Mouse (Mus musculus) left cerebral cortex, adult 18-20 months (tissue): ENCODE measurements around the gene Traf7. TPM values are rescaled to one million over a fixed set of nuclear protein-coding genes. Genes with fewer than 3 reads are reported as not detected.

Experiments
- DNase-seq, 2 experiments: peaks; one replicate each; pipeline ENCODE4 v3.0.0; 2021 to 2022; ENCODE audit warnings: low spot score in 2 of 2, mixed read lengths in 1 of 2
- long read RNA-seq, 2 experiments: library from polyadenylated mRNA; stranded (forward); transcript quantifications; one replicate each; pipeline ENCODE4 v2.0.0; 2021
- total RNA-seq, 2 experiments: library from RNA; stranded (reverse); gene quantifications; 2 replicates each; pipeline ENCODE4 v1.2.3; 2021

Gene Traf7
- 10 to 100 TPM; 64.2 to 83.9 TPM for total RNA-seq
- long read RNA-seq, experiment 1, transcript Traf7-215 (21 exons, 3,003 nt) = major isoform, 17 of 74 reads
- long read RNA-seq, experiment 1, transcript Traf7-202 (20 exons, 2,504 nt) = minor isoform, 5 of 74 reads
- long read RNA-seq, experiment 1, partial matches to known transcripts = 9 of 74 reads
- long read RNA-seq, experiment 1, other reads (novel, unspliced or antisense) = 42 of 74 reads
- long read RNA-seq, experiment 2, transcript Traf7-215 (21 exons, 3,003 nt) = major isoform, 12 of 46 reads
- long read RNA-seq, experiment 2, transcript Traf7-202 (20 exons, 2,504 nt) = minor isoform, 5 of 46 reads
- long read RNA-seq, experiment 2, partial matches to known transcripts = 6 of 46 reads
- long read RNA-seq, experiment 2, other reads (novel, unspliced or antisense) = 23 of 46 reads

GRCm38 (mm10) chr17:24527723-24528559 is at the start of gene Traf7:
Traf7 (minus strand) TSS chr17:24527938.
- peak; percentile 89 to 94 for DNase-seq

- DNase-seq = no peak
Observed at GRCm38 (mm10) chr17:24573811-24574210, 46.1 kb upstream of the Traf7 start.

GRCm38 (mm10) chr17:24572651-24573245 is 45.0 kb upstream of the Traf7 start:
- no peak for DNase-seq

- no peak for DNase-seq
Observed at GRCm38 (mm10) chr17:24569837-24570236, 42.1 kb upstream of the Traf7 start.

GRCm38 (mm10) chr17:24567034-24567779 is 39.5 kb upstream of the Traf7 start:
- DNase-seq = no peak

- DNase-seq = no peak
Observed at GRCm38 (mm10) chr17:24565792-24566191, 38.1 kb upstream of the Traf7 start.

GRCm38 (mm10) chr17:24565092-24565491 is 37.4 kb upstream of the Traf7 start:
- DNase-seq = no peak

GRCm38 (mm10) chr17:24564422-24564821 is 36.7 kb upstream of the Traf7 start:
- DNase-seq = no peak

GRCm38 (mm10) chr17:24563638-24564037 is 35.9 kb upstream of the Traf7 start:
- no peak for DNase-seq

- no peak for DNase-seq
Observed at GRCm38 (mm10) chr17:24561592-24561991, 33.9 kb upstream of the Traf7 start.

- DNase-seq = no peak
Observed at GRCm38 (mm10) chr17:24560301-24561028, 32.7 kb upstream of the Traf7 start.

GRCm38 (mm10) chr17:24559146-24559545 is 31.4 kb upstream of the Traf7 start:
- no peak for DNase-seq

GRCm38 (mm10) chr17:24558600-24559099 is 30.9 kb upstream of the Traf7 start:
- DNase-seq = no peak

- no peak for DNase-seq
Observed at GRCm38 (mm10) chr17:24557091-24557490, 29.4 kb upstream of the Traf7 start.

- DNase-seq = no peak
Observed at GRCm38 (mm10) chr17:24551050-24551444, 23.3 kb upstream of the Traf7 start.

- DNase-seq = peak; percentile 70 to 81
Observed at GRCm38 (mm10) chr17:24550416-24551049, 22.8 kb upstream of the Traf7 start.

- DNase-seq = peak; percentile 97 to 99
Observed at GRCm38 (mm10) chr17:24549618-24550415, 22.1 kb upstream of the Traf7 start, which contains the start of gene Pkd1. Pkd1 (plus strand) TSS chr17:24549834.

- DNase-seq = peak; percentile 56 to 62
Observed at GRCm38 (mm10) chr17:24548921-24549617, 21.3 kb upstream of the Traf7 start.
